Mouse (Mus musculus) megakaryocyte, embryonic 14.5 days (primary cell): ENCODE data around the gene Tmod4. TPM values are rescaled to one million over a fixed set of nuclear protein-coding genes. Genes with fewer than 3 reads are reported as not detected.

ENCODE experiments used
- H3K27me3 ChIP-seq: replicated peaks from 2 replicates; pipeline ENCODE3; 2012; ENCODE audit warnings: inconsistent platforms
- H3K36me3 ChIP-seq: replicated peaks from 2 replicates; pipeline ENCODE3; 2012; ENCODE audit warnings: low read length, inconsistent platforms, mixed read lengths
- H3K4me1 ChIP-seq: 2 replicates; pipeline ENCODE4 v1.6.1; 2012; ENCODE audit warnings: inconsistent platforms
- H3K4me3 ChIP-seq: replicated peaks from 2 replicates; pipeline ENCODE3; 2012; ENCODE audit warnings: moderate library complexity, mild to moderate bottlenecking, inconsistent platforms
- H3K9me3 ChIP-seq: 2 replicates; pipeline ENCODE4 v1.6.1; 2012; ENCODE audit warnings: inconsistent platforms
- FLI1 ChIP-seq: IDR thresholded peaks from 2 replicates; pipeline ENCODE4 v1.6.1; 2012; ENCODE audit warnings: low read length, inconsistent platforms, mixed read lengths
- GATA1 ChIP-seq: IDR thresholded peaks from 3 replicates; pipeline ENCODE4 v1.6.1; 2012; ENCODE audit warnings: mixed read lengths, low read length, inconsistent platforms, borderline replicate concordance
- polyA plus RNA-seq: library from polyadenylated mRNA; stranded (reverse); fragments of >175 nt; gene quantifications from 2 replicates; pipeline ENCODE4 v1.2.3, GENCODE M21; 2012; ENCODE audit warnings: low replicate concordance; ENCODE audit not compliant: insufficient read depth

The Tmod4 gene
- polyA plus RNA-seq, 1 experiment: not detected

GRCm38 (mm10) chr3:95135433-95136052 is 11.3 kb downstream of the Tmod4 start:
- Histone ChIP-seq H3K9me3 (no peaks in the 10 kb centered on the region), H3K27me3 (no peaks in the 10 kb centered on the region), H3K4me3 (peak overlapping the region; percentile 92), H3K36me3 (peaks cover 53% of the 10 kb centered on the region), H3K4me1 (peaks cover 50% of the 10 kb centered on the region)
- TF ChIP-seq GATA1 (peak; percentile 46; the same call in 1 of the 3 replicates), FLI1 (no peak)

DNA sequence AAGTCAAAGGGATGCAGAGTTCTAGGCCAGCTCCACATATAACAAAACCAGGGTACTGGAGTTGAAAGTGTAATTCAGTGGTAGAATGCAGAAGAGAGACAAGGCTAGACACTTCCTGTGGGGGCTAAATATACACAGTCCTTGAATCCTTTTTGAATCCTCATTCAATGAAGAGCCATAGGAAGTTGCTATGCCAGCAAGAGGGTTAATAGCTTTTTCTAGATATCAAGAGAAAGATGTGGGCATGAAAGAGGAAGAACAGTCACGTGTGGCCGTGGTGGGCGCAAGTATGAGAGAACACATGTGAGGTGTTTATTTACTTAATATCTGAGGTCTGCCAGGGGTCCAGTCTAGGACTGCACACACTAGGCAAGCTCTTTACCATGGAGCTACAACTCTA is 12.1 kb downstream of the Tmod4 start:
- Histone ChIP-seq H3K4me3 (peak overlapping the region; percentile 92), H3K27me3 (no peaks in the 10 kb centered on the region), H3K4me1 (peaks cover 58% of the 10 kb centered on the region), H3K9me3 (no peaks in the 10 kb centered on the region), H3K36me3 (peaks cover 54% of the 10 kb centered on the region)
- no peak for TF ChIP-seq GATA1

- peaks cover 64% of the 10 kb centered on the region for H3K4me1 ChIP-seq
- TF ChIP-seq FLI1 (no peak), GATA1 (no peak)
- H3K9me3 ChIP-seq: no peaks in the 10 kb centered on the region
- peaks cover 42% of the 10 kb centered on the region for H3K36me3 ChIP-seq
- H3K27me3 ChIP-seq: no peaks in the 10 kb centered on the region
- peak overlapping the region; percentile 79 for H3K4me3 ChIP-seq
These were observed 15.5 kb downstream of the Tmod4 start for GRCm38 (mm10) chr3:95139586-95140288.

- Histone ChIP-seq H3K4me3 (peak overlapping the region; percentile 79), H3K9me3 (no peaks in the 10 kb centered on the region), H3K4me1 (peaks cover 61% of the 10 kb centered on the region), H3K27me3 (no peaks in the 10 kb centered on the region), H3K36me3 (peaks cover 42% of the 10 kb centered on the region)
- TF ChIP-seq GATA1 (no peak), FLI1 (no peak)
These were observed 16.0 kb downstream of the Tmod4 start for GRCm38 (mm10) chr3:95140289-95140595.

DNA sequence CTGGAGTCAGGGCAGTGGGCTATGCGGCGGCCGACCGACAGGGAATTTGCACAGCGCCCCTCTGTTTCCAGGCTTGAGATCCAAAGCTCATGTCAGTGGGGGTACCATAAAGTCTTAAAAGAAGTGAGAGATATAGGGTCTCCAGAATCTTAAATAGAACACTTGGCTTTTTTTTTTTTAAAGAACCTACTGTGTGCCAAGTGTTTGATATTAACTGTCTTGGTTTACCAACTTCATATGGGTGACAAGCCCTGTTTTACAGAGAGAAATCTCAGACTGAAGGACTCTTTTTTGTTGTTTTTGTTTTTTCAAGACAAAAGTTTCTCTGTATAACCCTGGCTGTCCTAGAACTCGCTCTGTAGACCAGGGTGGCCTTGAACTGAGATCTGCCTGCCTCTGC is 16.5 kb downstream of the Tmod4 start:
- H3K4me1 ChIP-seq: peaks cover 55% of the 10 kb centered on the region
- peak overlapping the region; percentile 90 for H3K4me3 ChIP-seq
- H3K36me3 ChIP-seq: peaks cover 42% of the 10 kb centered on the region
- H3K9me3 ChIP-seq: no peaks in the 10 kb centered on the region
- TF ChIP-seq GATA1 (no peak), FLI1 (no peak)
- H3K27me3 ChIP-seq: no peaks in the 10 kb centered on the region

DNA sequence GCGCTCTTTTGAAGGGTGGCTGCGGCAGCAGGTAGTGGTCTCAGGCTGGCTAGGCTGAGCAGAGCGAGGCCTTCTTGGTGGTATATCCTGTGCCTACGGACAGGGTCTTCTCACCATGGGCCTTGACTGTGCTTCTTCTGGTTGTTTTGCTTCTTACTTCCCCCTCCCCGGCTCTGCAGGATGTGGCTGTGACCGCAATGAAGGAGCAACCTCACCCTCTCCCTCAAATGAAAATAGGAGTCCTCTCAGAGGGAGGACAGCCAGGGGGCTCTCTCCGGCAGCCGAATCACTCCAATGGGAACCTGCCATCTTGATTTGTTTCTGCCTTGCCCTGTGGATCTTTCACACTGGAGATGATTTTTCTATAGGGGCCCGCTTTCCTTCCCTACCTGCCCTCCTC is 17.2 kb downstream of the Tmod4 start:
- peaks cover 38% of the 10 kb centered on the region for H3K36me3 ChIP-seq
- peaks cover 48% of the 10 kb centered on the region for H3K4me1 ChIP-seq
- no peak for TF ChIP-seq FLI1
- no peak for TF ChIP-seq GATA1
- H3K9me3 ChIP-seq: no peaks in the 10 kb centered on the region
- H3K4me3 ChIP-seq: peak overlapping the region; percentile 90
- no peaks in the 10 kb centered on the region for H3K27me3 ChIP-seq

DNA sequence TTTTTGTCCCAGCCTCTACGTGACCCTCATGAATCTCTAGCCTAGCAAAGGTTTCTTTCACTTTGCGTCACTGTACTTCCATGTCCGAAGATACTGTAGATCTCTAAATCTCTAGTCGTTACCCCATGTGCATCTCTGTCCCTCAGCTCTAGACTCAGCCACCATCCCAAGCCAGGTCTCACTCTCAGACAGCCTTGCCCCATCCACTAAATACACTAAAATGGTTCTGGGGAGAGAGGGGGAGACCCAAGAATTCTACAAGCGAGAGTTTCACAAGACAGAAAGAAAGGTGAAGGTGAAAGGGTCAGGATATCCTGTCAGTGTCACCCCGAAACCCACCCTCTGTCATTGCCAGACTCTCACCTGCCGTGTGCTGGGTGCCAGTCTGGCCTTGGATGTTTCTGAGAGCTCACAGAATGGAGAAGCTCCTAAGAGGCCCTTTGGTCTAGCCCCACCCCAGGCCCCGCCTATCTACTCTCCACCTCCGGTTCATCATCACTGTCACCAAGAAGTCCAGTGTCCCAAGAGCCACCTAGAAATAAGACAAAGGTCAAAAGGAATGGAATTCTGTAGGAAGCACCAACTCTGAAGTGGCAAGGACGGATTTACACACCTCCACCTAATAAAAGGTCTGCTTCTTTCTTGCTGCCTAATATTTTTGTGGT is 17.8 kb downstream of the Tmod4 start, which contains the start of gene Tnfaip8l2:
TSS of gene Tnfaip8l2 (minus strand) at position 409 of the 665 bp plus-strand sequence.
- TF ChIP-seq FLI1 (no peak), GATA1 (no peak)
- peaks cover 32% of the 10 kb centered on the region for H3K36me3 ChIP-seq
- H3K4me1 ChIP-seq: peaks cover 43% of the 10 kb centered on the region
- peak within 1 kb of the TSS; percentile 90 for H3K4me3 ChIP-seq
- H3K27me3 ChIP-seq: no peaks in the 10 kb centered on the region
- no peaks in the 10 kb centered on the region for H3K9me3 ChIP-seq

GRCm38 (mm10) chr3:95142617-95143011 is 18.3 kb downstream of the Tmod4 start:
- peaks cover 43% of the 10 kb centered on the region for H3K4me1 ChIP-seq
- TF ChIP-seq FLI1 (no peak), GATA1 (no peak)
- no peaks in the 10 kb centered on the region for H3K9me3 ChIP-seq
- H3K4me3 ChIP-seq: peak overlapping the region; percentile 90
- no peaks in the 10 kb centered on the region for H3K27me3 ChIP-seq
- peaks cover 29% of the 10 kb centered on the region for H3K36me3 ChIP-seq

DNA sequence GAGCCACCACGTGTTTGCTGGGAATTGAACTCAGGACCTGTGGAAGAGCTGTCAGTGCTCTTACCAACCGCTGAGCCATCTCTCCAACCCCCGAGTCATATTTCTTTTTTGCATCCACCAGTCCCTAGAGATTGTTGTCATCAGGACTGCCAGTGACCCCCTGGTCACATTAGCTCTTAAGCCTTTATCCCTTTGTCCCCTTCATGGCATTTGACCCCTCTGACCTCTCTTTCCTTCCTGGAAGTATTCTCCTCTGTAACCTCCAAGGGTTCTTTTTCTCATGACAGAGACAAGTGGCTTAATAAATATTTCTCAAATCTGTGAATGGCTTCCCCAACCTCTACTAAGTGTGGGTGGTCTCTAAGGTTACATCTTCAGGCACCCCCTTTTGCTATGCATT is 23.6 kb downstream of the Tmod4 start:
- Histone ChIP-seq H3K4me3 (no peak overlapping the region), H3K9me3 (peaks cover 3% of the 10 kb centered on the region; the same call in 1 of the 2 replicates), H3K27me3 (peaks cover 2% of the 10 kb centered on the region), H3K36me3 (no peaks in the 10 kb centered on the region), H3K4me1 (peaks cover 13% of the 10 kb centered on the region)
- TF ChIP-seq FLI1: no peak
- no peak for TF ChIP-seq GATA1

- H3K4me3 ChIP-seq: no peak overlapping the region
- no peaks in the 10 kb centered on the region for H3K36me3 ChIP-seq
- peaks cover 17% of the 10 kb centered on the region for H3K4me1 ChIP-seq
- no peak for TF ChIP-seq GATA1
- TF ChIP-seq FLI1: no peak
- H3K9me3 ChIP-seq: peaks cover 5% of the 10 kb centered on the region; the same call in 1 of the 2 replicates
- H3K27me3 ChIP-seq: peaks cover 2% of the 10 kb centered on the region
These were observed 29.6 kb downstream of the Tmod4 start for GRCm38 (mm10) chr3:95153874-95154273.
